Mouse (Mus musculus) ES-E14 (cell line): ENCODE results near the gene Mdm2.

Experiments
- CHD2 ChIP-seq: IDR thresholded peaks from 2 replicates; pipeline ENCODE4 v1.6.1; 2014; ENCODE audit warnings: mild to moderate bottlenecking, low read depth, low read length, inconsistent platforms
- HCFC1 ChIP-seq: IDR thresholded peaks from 2 replicates; pipeline ENCODE4 v1.6.1; 2012; ENCODE audit warnings: low read length, inconsistent platforms, borderline replicate concordance; ENCODE audit not compliant: insufficient read depth
- ZC3H11A ChIP-seq: IDR thresholded peaks from 2 replicates; pipeline ENCODE4 v1.6.1; 2012; ENCODE audit warnings: low read depth, mild to moderate bottlenecking, inconsistent platforms, low read length, borderline replicate concordance

- no peak for TF ChIP-seq HCFC1
- TF ChIP-seq CHD2: no peak
- no peak for TF ChIP-seq ZC3H11A
These were observed 27.8 kb upstream of the Mdm2 start for GRCm38 (mm10) chr10:117738140-117738921.
